Mouse (Mus musculus) erythroblast, embryonic 14.5 days (primary cell): ENCODE data around the gene Prss40. TPM values are rescaled to one million over a fixed set of nuclear protein-coding genes. Genes with fewer than 3 reads are reported as not detected.

Source experiments
- H3K27me3 ChIP-seq: 2 replicates; pipeline ENCODE4 v1.6.1; 2012; ENCODE audit warnings: inconsistent platforms; ENCODE audit not compliant: control insufficient read depth
- H3K36me3 ChIP-seq: 2 replicates; pipeline ENCODE4 v1.6.1; 2012; ENCODE audit warnings: mild to moderate bottlenecking, inconsistent platforms; ENCODE audit not compliant: control insufficient read depth
- H3K4me1 ChIP-seq: 2 replicates; pipeline ENCODE4 v1.6.1; 2012; ENCODE audit warnings: inconsistent platforms; ENCODE audit not compliant: control insufficient read depth
- H3K4me3 ChIP-seq: replicated peaks from 2 replicates; pipeline ENCODE3; 2012; ENCODE audit warnings: moderate library complexity, mild to moderate bottlenecking, inconsistent platforms
- H3K9me3 ChIP-seq: 2 replicates; pipeline ENCODE4 v1.6.1; 2012; ENCODE audit warnings: low read length, inconsistent platforms, mixed read lengths; ENCODE audit not compliant: control insufficient read depth
- GATA1 ChIP-seq: IDR thresholded peaks from 2 replicates; pipeline ENCODE4 v1.6.1; 2012; ENCODE audit warnings: low read length, inconsistent platforms, mixed read lengths
- TAL1 ChIP-seq: IDR thresholded peaks from 3 replicates; pipeline ENCODE4 v1.6.1; 2012; ENCODE audit warnings: low read length, inconsistent platforms, mixed read lengths
- polyA plus RNA-seq: library from polyadenylated mRNA; stranded (reverse); fragments of >175 nt; gene quantifications from 2 replicates; pipeline ENCODE4 v1.2.3, GENCODE M21; 2012

Gene Prss40
- polyA plus RNA-seq, 1 experiment: not detected

- H3K4me3 ChIP-seq: no peak overlapping the region
- peaks cover 2% of the 10 kb centered on the region for H3K9me3 ChIP-seq
- TF ChIP-seq GATA1: no peak
- no peak for TF ChIP-seq TAL1
- no peaks in the 10 kb centered on the region for H3K4me1 ChIP-seq
- no peaks in the 10 kb centered on the region for H3K36me3 ChIP-seq
- H3K27me3 ChIP-seq: no peaks in the 10 kb centered on the region
These were observed 44.1 kb downstream of the Prss40 start for GRCm38 (mm10) chr1:34516595-34516994.

- H3K4me1 ChIP-seq: no peaks in the 10 kb centered on the region; the same call in 1 of the 2 replicates
- H3K27me3 ChIP-seq: no peaks in the 10 kb centered on the region
- no peaks in the 10 kb centered on the region for H3K36me3 ChIP-seq
- peaks cover 2% of the 10 kb centered on the region for H3K9me3 ChIP-seq
- H3K4me3 ChIP-seq: no peak overlapping the region
- TF ChIP-seq TAL1: no peak
- TF ChIP-seq GATA1: no peak
These were observed 47.7 kb downstream of the Prss40 start for GRCm38 (mm10) chr1:34513068-34513467.

GRCm38 (mm10) chr1:34511027-34511426 lies 49.7 kb downstream of the Prss40 start:
- Histone ChIP-seq H3K9me3 (peaks cover 2% of the 10 kb centered on the region), H3K36me3 (no peaks in the 10 kb centered on the region), H3K4me3 (no peak overlapping the region), H3K27me3 (no peaks in the 10 kb centered on the region), H3K4me1 (no peaks in the 10 kb centered on the region; the same call in 1 of the 2 replicates)
- no peak for TF ChIP-seq TAL1
- TF ChIP-seq GATA1: no peak

GRCm38 (mm10) chr1:34510575-34510981 lies 50.2 kb downstream of the Prss40 start:
- H3K36me3 ChIP-seq: no peaks in the 10 kb centered on the region
- no peaks in the 10 kb centered on the region for H3K27me3 ChIP-seq
- no peaks in the 10 kb centered on the region; the same call in 1 of the 2 replicates for H3K4me1 ChIP-seq
- no peaks in the 10 kb centered on the region for H3K9me3 ChIP-seq
- no peak for TF ChIP-seq TAL1
- TF ChIP-seq GATA1: no peak
- no peak overlapping the region for H3K4me3 ChIP-seq

DNA sequence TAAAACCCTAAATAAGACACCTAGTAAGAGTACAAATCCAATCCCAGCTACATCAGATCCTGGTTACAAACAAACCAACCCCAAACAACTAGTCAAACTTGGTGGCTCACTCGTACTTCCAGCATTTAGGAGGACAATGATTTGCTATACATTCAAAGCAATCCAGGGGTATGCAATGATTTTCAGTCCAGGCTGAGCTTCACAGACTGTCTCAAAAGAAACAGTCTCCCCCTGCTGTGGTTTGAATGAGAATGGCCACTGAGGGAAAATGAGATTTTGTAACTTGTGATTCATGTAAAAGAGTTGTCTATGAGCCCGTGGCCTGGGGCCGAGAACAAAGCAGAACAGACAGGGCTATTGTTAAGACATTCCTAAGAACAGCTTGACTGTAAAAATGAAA lies 52.8 kb downstream of the Prss40 start:
- Histone ChIP-seq H3K4me3 (no peak overlapping the region), H3K36me3 (no peaks in the 10 kb centered on the region), H3K27me3 (no peaks in the 10 kb centered on the region), H3K9me3 (no peaks in the 10 kb centered on the region), H3K4me1 (no peaks in the 10 kb centered on the region; the same call in 1 of the 2 replicates)
- no peak for TF ChIP-seq GATA1
- TF ChIP-seq TAL1: no peak

DNA sequence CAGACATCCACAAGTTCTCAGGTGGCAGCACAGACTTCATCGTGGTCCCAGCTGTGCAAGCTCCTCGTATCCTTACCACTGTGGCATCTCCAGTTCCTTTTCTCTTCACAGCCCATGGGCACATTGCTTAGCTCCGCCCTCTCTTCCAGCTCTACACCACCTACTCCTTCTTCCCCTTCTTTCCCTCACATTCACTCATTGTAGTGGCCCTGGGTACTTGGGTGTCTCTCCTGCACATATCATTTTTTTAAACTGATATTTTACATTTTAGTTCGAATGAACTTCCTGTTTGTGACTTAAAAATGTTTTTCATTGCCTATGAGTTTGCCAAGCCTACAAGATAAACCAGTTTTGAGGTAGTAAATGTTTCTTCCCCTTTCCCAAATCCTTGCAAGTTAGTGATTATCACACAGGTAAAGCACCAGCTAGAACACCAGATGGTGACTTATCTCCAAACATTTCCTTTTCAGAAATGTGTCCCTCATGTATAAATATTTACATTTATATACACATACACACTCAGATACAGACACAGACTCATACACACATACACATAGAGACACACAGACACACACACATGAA lies 54.7 kb downstream of the Prss40 start:
- no peaks in the 10 kb centered on the region for H3K36me3 ChIP-seq
- no peaks in the 10 kb centered on the region for H3K27me3 ChIP-seq
- H3K4me1 ChIP-seq: no peaks in the 10 kb centered on the region; the same call in 1 of the 2 replicates
- no peak overlapping the region for H3K4me3 ChIP-seq
- TF ChIP-seq TAL1 (no peak), GATA1 (no peak)
- no peaks in the 10 kb centered on the region for H3K9me3 ChIP-seq

DNA sequence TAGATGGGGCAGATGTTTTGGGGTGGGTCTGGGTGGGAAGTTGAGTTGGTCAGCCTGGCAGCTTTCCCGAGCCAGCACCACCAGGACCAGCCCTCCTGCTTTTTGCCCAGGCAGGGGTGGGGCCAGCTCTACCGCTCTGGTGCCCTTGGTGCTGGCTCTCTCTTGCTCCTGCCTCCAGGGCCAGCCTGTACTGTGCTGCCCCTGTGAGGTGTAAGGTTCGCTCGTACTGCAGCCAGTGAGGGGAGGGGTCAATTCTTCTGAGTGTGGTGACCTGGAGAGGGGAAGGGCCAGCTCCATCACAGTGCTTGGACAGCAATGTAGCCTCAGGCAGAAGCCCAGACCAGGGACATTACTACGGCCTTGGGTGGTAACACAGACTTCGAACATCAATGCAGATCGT lies 55.4 kb downstream of the Prss40 start:
- H3K27me3 ChIP-seq: no peaks in the 10 kb centered on the region
- H3K9me3 ChIP-seq: no peaks in the 10 kb centered on the region
- no peak overlapping the region for H3K4me3 ChIP-seq
- no peaks in the 10 kb centered on the region for H3K36me3 ChIP-seq
- no peaks in the 10 kb centered on the region for H3K4me1 ChIP-seq
- no peak for TF ChIP-seq TAL1
- no peak for TF ChIP-seq GATA1

GRCm38 (mm10) chr1:34502991-34503390 lies 57.8 kb downstream of the Prss40 start:
- Histone ChIP-seq H3K36me3 (no peaks in the 10 kb centered on the region), H3K27me3 (no peaks in the 10 kb centered on the region), H3K4me3 (no peak overlapping the region), H3K4me1 (no peaks in the 10 kb centered on the region), H3K9me3 (no peaks in the 10 kb centered on the region)
- TF ChIP-seq GATA1 (no peak), TAL1 (no peak)

Other genes with a start within 250 kb of the Prss40 start
- 0.81 and 1.2 TPM in 2 replicates for gene Ccdc115, start 121.3 kb downstream of the Prss40 start, polyA plus RNA-seq
- 2.2 and 2.8 TPM in 2 replicates for gene Imp4, start 121.1 kb downstream of the Prss40 start, polyA plus RNA-seq
- 1.4 and 1.5 TPM in 2 replicates for gene Ptpn18, start 101.2 kb downstream of the Prss40 start, polyA plus RNA-seq
- gene Prss39, start 62.5 kb downstream of the Prss40 start, polyA plus RNA-seq: not detected in 2 replicates
- gene Cfc1, start 25.3 kb downstream of the Prss40 start, polyA plus RNA-seq: not detected in 2 replicates
- not detected in 2 replicates for gene Amer3, start 18.7 kb upstream of the Prss40 start, polyA plus RNA-seq